Mouse (Mus musculus): ENCODE results near the gene Cldn22.

Cldn22 gene

DNA sequence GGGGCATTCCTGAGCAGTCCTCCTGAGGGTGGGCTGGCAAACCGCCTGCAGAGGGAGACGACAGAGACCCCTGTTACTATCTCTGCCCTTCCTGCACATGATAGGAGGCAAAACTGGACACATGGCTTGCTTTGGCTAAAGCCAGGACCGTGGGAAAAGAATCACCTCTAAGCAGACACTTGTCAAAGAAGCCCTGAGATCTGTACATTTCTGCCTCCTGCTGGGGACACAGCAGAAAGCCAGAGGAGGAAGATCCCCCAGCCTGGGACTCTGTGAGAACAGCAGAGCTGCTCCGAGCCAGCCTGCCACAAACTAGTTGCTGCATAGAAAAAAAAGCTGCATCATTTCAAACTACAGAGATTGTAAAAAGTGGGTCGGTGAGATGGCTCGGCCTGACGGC is 18.8 kb downstream of the Cldn22 start:
- no peak for DNase-seq

DNA sequence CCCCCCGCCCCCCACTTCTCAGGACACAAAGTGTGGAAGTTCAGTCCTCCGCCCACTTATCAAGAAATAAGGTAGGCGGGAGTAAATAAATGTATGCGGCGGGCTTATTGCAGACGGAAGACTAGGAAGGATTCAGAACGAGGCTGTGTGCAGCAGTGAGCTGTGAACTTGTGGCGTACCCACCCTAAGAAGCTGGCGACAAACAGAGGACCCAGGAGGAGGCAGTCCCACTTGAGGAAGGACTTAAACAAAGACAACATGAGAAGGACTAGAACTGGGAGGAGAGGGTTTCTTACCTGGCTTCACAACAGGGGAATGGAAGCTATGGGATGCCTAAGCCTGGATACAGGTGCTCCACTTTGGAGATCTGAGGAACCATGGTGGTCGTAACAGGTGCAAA is 19.4 kb downstream of the Cldn22 start:
- no peak for DNase-seq

DNA sequence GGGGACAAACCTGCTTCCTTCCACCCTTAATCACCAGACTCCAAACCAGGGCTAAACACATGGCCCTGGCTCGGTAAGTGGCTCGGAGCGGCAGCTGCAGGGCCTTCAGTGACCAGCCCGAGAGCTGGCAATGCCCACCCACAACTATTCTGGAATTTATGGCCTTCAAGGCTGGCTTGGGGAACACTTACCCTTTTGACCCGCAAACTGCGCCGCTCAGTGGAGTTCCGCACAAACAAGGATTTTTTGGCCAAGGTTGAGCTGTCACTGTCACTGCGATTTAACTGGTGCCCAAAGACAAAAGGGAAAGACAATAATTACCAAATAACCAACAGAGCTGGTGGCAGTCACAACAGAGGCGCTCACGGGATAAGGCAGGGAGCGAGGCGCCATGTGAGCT is 21.7 kb downstream of the Cldn22 start:
- DNase-seq, result no peak

DNA sequence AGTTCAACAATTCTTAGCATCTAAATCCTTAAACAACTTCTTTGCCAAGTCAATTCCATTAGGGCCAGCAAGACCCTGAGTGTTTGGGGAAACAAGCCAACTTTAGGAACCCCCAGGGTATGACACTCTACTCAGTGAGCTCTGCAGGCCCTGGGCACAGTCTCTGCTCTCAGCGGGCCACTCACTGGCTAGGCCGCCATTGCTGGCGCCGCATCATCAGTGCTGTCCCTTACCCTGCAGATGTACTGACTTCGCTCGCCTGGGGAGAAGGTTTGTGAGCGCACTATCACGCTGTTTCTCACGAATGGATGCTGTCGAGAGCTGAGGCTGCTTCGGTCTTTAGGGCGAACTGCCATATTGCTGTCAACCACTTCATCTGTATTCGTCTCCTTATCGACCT is 22.9 kb downstream of the Cldn22 start:
- DNase-seq, result no peak

DNA sequence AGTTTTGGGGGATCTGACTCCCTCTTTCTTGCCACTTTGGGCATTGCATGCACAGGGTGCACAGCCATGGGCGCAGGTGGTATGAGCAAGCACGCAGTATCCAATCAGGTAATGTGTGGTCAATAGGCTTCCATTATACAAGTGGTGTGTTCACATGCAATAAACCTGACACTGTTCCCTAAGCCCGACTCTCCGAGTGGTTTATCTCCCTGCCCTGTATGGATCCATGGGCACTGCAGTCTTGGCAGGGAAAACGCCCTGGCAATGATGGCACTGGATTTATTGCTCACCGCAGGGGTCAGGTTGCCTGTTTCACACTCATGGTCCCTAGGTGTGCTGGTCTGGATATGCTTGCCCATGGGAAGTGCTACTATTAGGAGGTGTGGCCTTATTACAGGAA is 23.6 kb downstream of the Cldn22 start:
- DNase-seq, result no peak

DNA sequence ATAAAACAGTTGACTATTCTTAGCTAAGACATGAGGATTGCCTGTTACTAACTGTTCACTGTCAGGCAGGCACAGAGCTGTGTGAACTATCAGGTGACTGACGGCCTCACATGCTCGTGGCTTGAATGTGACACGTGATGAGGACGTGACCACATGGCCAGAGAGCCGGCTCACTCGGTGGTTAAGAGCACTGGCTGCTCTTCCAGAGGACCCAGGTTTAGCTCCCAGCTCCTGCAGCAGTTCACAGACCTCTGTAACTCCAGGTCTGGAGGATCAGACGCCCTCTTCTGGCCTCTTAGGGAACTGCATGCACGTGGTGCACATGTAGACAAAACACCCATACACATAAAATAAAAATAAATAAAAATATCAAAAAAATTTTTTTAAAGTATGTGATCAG is 25.6 kb downstream of the Cldn22 start:
- DNase-seq, result no peak

DNA sequence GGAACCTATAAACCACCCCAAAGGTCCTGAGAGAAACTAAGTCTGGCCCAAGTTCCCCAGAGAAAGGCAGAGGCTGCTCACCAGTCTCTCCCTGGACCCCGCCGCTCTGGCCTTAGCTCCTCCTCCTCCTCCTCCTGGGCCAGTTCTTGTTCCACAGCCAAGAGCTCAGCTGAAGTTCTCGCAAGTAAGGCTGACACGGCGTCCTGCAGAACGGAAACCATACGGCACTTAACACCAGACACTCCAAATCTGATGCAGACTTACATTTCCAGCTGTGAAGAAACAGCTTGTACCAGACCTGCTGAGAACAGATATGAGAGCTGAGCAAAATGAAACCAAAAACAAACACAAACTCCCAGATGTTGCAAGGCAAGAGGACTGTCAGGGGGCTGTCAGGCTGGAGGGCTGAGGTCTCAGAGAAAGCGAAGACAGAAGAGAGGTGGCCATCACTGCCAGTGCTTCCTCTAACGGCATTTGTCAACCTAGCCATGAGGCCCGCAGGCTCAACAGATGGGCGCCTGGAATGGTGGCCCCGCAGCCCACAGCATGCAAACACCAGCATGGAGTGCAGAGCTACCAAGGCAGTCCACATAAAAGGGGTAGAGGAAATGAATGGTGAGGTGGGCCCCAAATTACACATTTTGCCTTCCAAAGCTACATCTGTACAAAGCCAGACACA is 27.7 kb downstream of the Cldn22 start:
- DNase-seq, result peak; percentile 86

DNA sequence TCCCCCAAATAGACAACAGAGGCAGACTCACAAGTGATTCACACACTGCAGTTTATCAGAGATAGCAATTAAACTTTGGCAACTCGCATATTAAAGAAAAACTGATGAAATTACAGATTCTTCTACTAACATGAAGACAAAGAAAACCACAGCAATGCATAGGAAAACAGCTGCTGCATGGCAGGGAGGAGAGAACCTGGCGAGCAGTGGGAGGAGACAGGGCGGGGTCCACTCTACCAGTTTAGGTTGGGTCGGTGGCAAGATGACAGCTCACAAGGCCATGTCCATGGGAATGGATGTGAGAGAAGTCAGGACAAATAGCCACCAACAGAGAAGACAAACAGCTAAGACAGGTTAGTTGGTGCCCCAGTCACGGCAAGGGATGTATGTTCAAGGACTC is 28.5 kb downstream of the Cldn22 start:
- no peak for DNase-seq

DNA sequence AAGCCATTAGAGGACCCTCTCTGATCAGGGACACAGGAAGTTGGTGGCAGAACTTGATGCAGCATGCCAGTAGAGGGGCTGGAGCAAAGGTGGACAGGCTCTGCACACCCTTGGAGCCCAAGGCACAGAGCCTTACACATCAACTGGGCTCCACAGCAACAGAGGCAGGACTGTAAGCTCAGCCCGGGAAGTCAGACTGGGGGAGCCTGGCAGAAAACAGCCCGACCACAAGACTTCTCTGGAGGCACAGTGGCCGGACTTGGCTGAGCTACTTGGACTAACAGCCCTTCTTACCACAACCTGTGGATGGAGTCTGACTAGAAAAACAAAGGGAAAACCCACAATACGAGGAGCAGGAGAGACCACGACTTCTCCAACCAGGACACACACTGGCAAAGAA is 29.1 kb downstream of the Cldn22 start:
- no peak for DNase-seq

DNA sequence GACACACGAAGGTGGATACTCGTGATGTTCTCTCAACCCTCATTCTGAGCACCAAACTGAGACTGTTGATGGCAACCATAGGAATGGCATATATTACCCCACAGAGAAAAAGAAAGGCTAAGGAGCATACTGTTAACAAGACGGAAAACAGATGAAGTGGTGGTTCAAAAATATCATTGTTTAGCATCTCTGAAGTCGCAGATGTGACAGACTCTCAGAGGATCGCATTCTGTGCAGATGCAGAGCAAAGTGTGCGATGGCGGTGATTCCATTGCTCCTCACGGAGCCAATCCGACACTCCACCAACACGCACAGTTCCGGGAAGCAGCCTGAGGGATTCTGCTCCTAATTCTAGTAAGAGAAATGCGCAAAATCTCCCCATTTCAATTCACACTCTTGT is 35.0 kb downstream of the Cldn22 start:
- DNase-seq, result no peak

DNA sequence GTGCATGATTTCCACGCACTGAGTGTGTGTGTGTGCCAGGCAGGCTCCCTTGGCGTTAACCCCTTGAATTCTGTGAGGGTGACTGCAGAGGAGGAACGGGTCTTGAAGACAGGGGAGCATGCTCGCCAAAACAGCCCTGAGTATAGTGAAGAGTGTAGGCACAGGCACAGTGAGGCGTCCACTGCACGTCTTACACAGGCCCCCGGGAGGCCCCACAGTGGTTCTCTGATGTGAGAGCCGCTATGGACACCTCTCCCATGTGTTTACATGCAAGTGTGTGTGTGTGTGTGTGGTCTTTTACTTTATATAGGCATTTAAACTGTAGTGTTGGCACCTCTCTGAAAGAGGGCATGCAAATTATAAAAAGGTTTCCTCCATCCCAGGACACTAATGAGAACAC is 42.3 kb downstream of the Cldn22 start:
- no peak for DNase-seq

DNA sequence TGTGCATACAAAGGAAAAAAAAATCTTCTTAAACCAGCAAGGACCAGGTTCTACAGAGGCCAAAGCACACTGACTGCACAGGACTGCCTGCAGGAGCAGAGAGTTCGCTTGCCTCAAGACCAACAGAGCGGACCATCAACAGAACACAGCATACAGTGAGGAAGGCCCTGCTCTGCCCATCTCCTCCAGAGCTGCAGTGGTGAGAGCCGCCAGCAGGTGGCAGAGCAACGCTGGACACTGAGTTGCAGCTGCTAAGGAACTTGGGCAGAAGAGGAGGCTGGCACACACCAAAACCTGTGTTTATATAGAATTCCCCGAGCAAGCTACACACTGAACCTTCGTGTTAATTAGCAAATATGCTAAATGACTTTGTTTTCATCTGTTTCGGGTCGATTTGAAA is 42.8 kb downstream of the Cldn22 start:
- peak; percentile 88 for DNase-seq

DNA sequence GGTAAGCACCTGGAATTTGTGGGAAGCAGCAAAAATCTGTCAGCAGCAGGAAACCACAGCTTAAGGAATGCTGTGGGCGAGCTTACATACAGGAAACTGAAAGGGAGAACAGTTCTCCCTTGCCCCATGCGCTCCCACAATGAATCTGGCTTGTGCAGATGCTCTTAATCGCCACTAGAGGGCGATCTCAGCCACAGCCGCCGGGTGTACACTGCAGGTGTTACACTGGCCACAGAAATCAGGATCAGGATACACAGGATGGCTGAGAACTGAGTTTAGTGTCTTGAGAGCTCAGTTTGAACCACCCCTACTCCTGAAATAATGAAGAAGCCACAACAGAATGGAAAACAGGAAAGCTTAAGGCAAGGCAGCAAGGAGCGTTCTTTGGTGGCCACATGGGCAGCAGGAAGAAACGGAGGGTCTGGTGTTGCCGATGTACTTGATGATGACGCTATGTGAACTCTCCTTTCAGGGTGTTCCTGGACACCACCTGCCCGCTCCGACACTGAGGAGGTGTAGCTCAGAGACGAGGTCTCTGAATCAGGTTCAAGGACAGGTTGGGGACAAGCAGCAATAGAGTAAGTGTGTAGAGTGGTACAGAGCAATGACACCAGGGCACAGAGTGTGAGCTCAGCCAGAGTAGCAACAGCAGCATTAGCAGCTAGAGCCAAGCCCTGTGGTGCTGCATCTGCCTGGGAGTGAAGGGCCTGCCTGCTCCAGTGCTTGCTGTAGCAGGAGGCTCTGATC is 48.3 kb downstream of the Cldn22 start:
- peak; percentile 55 for DNase-seq

DNA sequence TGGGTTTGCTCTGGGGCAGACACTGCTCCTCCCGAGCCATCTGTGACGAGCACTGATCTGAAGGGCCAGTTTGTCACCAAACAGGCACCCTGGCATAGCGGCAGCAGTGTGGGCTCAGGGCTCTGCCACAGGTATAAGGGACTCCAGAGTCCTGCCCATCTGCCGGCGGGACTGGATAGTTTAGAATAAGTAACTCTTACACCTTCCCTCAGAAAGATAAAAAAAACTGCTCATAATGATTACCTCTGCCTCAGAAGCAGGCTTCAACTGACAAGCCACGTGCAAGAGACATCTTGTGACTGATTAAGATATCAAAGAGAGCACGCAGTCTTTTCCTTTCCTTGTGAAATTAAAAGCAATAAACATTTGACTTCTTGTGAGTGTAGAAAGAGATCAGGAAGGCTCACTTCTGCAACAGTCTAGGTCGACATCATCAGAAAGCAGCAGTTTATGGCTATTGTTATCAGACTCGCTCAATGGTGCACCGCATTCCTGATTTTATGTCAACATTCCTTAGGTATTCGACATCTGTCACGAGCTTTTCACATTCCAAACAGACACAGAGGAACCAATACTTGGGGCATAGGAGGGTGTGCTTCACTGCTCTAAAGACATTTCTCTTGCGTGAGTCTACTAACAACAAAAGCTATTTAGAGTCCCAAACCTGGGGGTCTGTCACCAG is 50.4 kb downstream of the Cldn22 start:
- no peak for DNase-seq

Data from lung, postnatal 10 days (tissue).